Mouse (Mus musculus): Measurements from ENCODE around the gene Armh3.

DNA sequence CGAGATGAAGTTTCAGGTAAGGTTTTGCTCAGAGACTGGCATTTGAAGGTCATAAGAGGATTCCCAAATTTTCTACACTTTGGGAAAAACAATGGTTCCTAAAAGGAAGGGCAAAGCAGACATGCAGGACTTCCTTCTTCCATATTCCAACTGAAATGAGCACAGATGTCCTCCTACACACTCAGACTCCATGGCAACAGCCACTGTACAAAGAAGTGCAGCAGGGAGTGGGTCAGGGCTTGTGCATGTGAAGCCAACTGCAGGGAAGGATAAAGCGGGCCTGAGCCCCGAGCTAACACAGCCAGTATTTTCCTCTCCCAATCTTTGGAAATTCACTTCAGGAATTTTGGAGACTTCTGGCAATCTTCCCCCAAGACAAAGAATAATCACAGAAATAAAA, 80.4 kb downstream of the Armh3 start:
- no peak for TF ChIP-seq USF2 (conservative IDR thresholded peaks at IDR 0.05; ENCODE audit: low read depth, low read length)
- no peak for TF ChIP-seq MAX (IDR thresholded peaks at IDR 0.05; ENCODE audit: low read length)
- TF ChIP-seq BHLHE40 (IDR thresholded peaks at IDR 0.05; ENCODE audit: low read depth, low read length) = no peak
- no peak for TF ChIP-seq CTCF (conservative IDR thresholded peaks at IDR 0.05 in 1 of 2, IDR thresholded peaks at IDR 0.05 in 1 of 2; ENCODE audit: low read depth in 2 of 2, low read length in 2 of 2)
- no peak for TF ChIP-seq NRF1 (IDR thresholded peaks at IDR 0.05; ENCODE audit: low read depth, low read length)
- TF ChIP-seq ELF1 (IDR thresholded peaks at IDR 0.05; ENCODE audit: low read depth, low read length) = no peak
- TF ChIP-seq POLR2A (IDR thresholded peaks at IDR 0.05; ENCODE audit: low read depth, low read length) = no peak
- TF ChIP-seq MAZ (IDR thresholded peaks at IDR 0.05; ENCODE audit: low read depth, low read length) = no peak
- TF ChIP-seq MYC (IDR thresholded peaks at IDR 0.05; ENCODE audit: low read depth, low read length) = no peak
- TF ChIP-seq ZNF384 (IDR thresholded peaks at IDR 0.05; ENCODE audit: low read depth, low read length) = no peak
- TF ChIP-seq USF1 (IDR thresholded peaks at IDR 0.05; ENCODE audit: low read depth, low read length) = no peak

Measured in CH12.LX (cell line).